Mouse (Mus musculus) neural tube, embryonic 12.5 days (tissue): Measurements from ENCODE around the gene Phldb1. TPM values are rescaled to one million over a fixed set of nuclear protein-coding genes. Genes with fewer than 3 reads are reported as not detected.

Source experiments
- ATAC-seq: fragments of 200-750 bp; cut with Nextera tagmentation; 2 replicates; pipeline ENCODE4 v1.8.0; 2017; ENCODE audit warnings: low read depth, mild to moderate bottlenecking, moderate TSS enrichment, moderate library complexity; ENCODE audit not compliant: low FRiP score
- H3K27ac ChIP-seq: fragments of 300-500 bp; sonication (generic); 2 replicates; pipeline ENCODE4 v1.5.1; 2016
- H3K27me3 ChIP-seq: fragments of 300-500 bp; sonication (generic); replicated peaks from 2 replicates; pipeline ENCODE4 v1.6.1; 2016; ENCODE audit warnings: mild to moderate bottlenecking
- H3K36me3 ChIP-seq: fragments of 300-500 bp; sonication (generic); 2 replicates; pipeline ENCODE4 v1.6.1; 2016; ENCODE audit warnings: mild to moderate bottlenecking
- H3K4me1 ChIP-seq: fragments of 300-500 bp; sonication (generic); 2 replicates; pipeline ENCODE4 v1.6.1; 2016
- H3K4me2 ChIP-seq: fragments of 300-500 bp; sonication (generic); replicated peaks from 2 replicates; pipeline ENCODE4 v1.6.1; 2016; ENCODE audit warnings: mild to moderate bottlenecking
- H3K4me3 ChIP-seq: fragments of 300-500 bp; sonication (generic); 2 replicates; pipeline ENCODE4 v1.5.1; 2016
- H3K9ac ChIP-seq: fragments of 300-500 bp; sonication (generic); 2 replicates; pipeline ENCODE4 v1.6.1; 2016; ENCODE audit warnings: mild to moderate bottlenecking
- H3K9me3 ChIP-seq: fragments of 300-500 bp; sonication (generic); 2 replicates; pipeline ENCODE4 v1.6.1; 2016; ENCODE audit warnings: mild to moderate bottlenecking
- WGBS: fragments of 180-500 bp; shearing (Covaris S2); methylation state at CpG from one replicate; pipeline ENCODE4 v1.1.7; 2016; 5-methylcytosine and 5-hydroxymethylcytosine counted together
- polyA plus RNA-seq: library from polyadenylated mRNA; unstranded; fragments of >200 nt; fragmentation: Nextera tagmentation; extraction: Ambion mirVana; gene quantifications from 2 replicates; pipeline ENCODE4 v1.2.1, GENCODE M21; 2016

Phldb1 gene
- polyA plus RNA-seq, 1 experiment from 2014 or later = 58.9 TPM

DNA sequence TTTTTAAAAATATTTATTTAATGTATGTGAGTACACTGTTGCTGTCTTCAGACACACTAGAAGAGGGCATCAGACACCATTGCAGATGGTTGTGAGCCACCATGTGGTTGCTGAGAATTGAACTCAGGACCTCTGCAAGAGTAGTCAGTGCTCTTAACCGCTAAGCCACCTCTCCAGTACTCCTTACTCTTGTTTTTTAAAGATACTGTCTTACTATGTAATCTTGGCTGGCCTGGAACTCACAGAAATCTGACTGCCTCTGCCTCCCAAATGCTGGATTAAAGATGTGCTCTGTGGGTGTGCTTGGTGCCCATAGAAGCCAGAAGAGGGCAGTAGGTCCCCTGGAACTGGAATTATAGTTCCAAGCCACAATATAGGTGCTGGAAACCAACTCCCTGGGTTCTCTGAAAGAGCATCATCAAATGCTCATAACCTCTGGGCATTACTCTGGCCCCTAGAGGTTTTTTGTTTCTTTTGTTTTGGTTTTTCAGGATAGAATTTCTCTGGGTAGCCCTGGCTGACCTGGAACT, 5.7 kb upstream of the Phldb1 start:
- H3K27ac ChIP-seq = no peak overlapping the region
- H3K27me3 ChIP-seq = no peaks in the 10 kb centered on the region
- H3K9ac ChIP-seq = no peak overlapping the region
- no peaks in the 10 kb centered on the region for H3K9me3 ChIP-seq
- H3K4me3 ChIP-seq = no peak overlapping the region
- no peak overlapping the region for H3K4me2 ChIP-seq
- 0 out of 2 replicates have a peak, but pooled peaks cover 3% of the 10 kb centered on the region for H3K4me1 ChIP-seq
- ATAC-seq = no peak
- H3K36me3 ChIP-seq = peaks cover 32% of the 10 kb centered on the region
- WGBS = 79% methylated on average over 1 of the region's 1 CpGs

DNA sequence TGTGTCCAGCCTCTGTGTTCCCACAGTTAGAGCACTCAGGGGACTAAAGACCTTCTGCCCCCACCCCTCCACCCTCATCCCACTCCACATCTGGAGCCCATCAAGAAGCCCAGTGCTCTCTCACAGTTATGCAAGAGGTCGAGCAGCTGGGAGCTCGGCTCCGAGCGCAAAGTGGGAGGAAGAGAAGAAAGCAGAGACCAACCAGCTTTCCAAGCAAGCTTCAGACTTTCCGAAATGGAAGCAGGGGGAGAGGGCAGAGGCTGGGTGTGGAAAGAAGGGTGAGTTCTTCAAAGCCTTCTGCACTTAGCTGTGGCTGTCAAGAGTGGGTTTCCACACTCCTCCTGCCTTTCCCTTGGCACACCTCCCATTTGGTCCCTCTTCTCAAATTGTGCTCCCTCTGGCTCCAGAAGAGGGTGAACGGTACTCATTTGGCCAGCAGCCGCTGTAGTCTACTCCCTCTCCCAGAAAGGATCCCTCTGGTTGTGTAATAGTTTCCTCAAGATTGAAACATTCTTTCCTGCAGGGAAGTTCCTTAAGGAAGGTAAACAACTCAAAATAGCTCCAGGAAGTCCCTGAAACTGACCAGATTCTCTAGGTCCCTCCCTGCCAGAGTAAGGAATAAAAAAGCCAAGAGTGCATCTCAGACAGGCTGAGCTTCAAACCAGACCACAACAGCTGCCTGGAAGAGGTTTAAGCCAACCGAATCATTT, 2.4 kb upstream of the Phldb1 start:
- WGBS = 46% methylated on average over 8 of the region's 8 CpGs
- no peak overlapping the region for H3K27ac ChIP-seq

DNA sequence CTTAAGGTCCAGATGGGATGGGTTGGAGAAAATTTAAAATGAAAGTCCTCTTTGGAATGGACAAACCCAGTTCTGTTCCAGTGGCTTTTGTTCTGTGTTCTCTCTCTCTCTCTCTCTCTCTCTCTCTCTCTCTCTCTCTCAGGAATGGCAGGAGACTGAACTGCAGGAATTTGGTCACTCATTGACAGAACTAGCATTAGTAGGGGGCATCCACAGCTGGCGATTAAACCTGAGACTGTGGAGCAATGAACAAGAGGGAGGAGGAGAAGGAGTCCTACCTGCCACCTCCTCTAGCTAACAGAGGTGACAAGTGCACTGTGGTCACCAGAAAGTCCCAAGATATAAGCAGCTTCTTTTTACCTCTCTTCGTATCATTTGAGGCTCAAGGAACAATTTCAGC, 1.3 kb upstream of the Phldb1 start:
- H3K9me3 ChIP-seq = no peaks in the 10 kb centered on the region
- H3K4me2 ChIP-seq = no peak overlapping the region
- no peak overlapping the region for H3K4me3 ChIP-seq
- peaks cover 5% of the 10 kb centered on the region; the same call in 1 of the 2 replicates for H3K27me3 ChIP-seq
- no peaks in the 10 kb centered on the region for H3K36me3 ChIP-seq
- H3K27ac ChIP-seq = no peak overlapping the region
- H3K4me1 ChIP-seq = peaks cover 26% of the 10 kb centered on the region
- no peak for ATAC-seq
- H3K9ac ChIP-seq = no peak overlapping the region
- 54% methylated on average over 2 of the region's 2 CpGs for WGBS

More for the DNA sequence above, 2.4 kb upstream of the Phldb1 start:
- H3K27me3 ChIP-seq = peaks cover 5% of the 10 kb centered on the region; the same call in 1 of the 2 replicates
- peaks cover 2% of the 10 kb centered on the region; the same call in 1 of the 2 replicates for H3K36me3 ChIP-seq
- no peak for ATAC-seq
- H3K4me1 ChIP-seq = peaks cover 25% of the 10 kb centered on the region
- H3K9ac ChIP-seq = no peak overlapping the region
- H3K4me2 ChIP-seq = no peak overlapping the region
- no peaks in the 10 kb centered on the region for H3K9me3 ChIP-seq
- no peak overlapping the region for H3K4me3 ChIP-seq

DNA sequence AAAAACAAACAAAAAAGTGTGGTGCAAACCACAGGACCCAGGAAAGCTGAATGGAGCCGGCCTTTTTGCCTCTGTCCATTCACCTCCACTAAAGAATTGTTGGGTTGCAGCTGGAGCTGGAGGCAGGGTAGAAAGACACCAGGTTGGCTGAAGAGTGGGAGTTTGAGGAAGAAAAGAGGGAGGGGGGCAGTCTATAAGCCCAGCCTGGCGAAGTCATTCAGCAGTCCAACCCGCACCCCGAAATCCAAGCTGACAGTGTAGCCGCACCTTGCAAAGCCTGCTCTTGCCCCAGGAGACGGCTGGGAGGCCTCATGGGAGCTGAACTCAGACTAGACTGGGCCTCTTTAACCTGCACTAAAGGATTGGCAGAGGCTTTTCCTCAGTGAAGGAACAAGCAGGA, 888 bp upstream of the Phldb1 start:
- no peak for ATAC-seq
- Histone ChIP-seq H3K9me3 (no peaks in the 10 kb centered on the region), H3K9ac (no peak overlapping the region), H3K27ac (no peak overlapping the region), H3K36me3 (no peaks in the 10 kb centered on the region), H3K4me2 (no peak overlapping the region), H3K4me3 (no peak overlapping the region), H3K4me1 (peaks cover 26% of the 10 kb centered on the region), H3K27me3 (peaks cover 5% of the 10 kb centered on the region; the same call in 1 of the 2 replicates)
- WGBS = 78% methylated on average over 6 of the region's 6 CpGs

DNA sequence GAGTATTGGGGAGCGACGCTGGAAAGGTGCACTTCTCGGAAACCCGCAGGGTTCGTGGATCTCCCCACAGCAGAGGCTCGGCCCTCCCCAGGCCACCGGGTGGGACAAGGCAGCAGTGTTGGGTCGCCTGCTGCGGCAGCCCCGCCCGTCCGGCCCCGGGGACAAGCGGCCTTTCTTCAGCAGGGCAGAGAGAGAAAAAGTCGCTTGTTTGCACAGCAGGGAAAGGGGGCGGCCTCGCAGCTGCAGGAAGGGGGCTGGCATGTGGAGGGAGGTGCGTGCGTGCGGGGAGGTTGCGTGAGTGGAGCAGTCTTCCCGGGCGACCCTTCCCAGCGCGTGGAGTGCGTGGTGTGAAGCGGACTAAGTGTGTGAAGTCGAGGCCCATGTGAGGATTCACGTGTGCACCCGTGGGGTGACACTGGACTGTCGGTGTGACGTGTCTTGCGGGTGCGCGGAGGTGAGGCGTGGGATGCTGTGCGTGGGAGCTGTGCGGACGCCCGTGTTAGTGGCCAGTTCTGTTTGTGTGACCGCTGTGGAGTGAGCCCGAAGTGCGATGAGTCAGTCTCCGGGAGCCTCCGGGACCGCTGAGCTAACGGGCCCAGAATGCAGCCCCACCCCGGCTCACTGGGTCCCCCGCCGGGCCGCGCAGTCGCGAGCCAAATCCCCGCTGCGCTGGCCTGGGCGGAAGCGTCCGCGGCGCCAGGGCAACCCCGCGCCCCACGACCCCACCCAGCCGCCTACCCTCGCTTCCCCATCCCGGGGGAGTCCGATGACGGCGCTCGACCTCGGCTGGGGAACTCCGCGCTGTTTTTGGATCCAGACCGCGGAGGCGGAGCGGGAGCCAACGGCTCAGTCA, 1.1 kb downstream of the Phldb1 start:
- Histone ChIP-seq H3K4me3 (peak overlapping the region; percentile 64), H3K36me3 (no peaks in the 10 kb centered on the region), H3K4me1 (peaks cover 26% of the 10 kb centered on the region), H3K9ac (peak overlapping the region; percentile 69), H3K4me2 (peak overlapping the region; percentile 99), H3K9me3 (no peaks in the 10 kb centered on the region), H3K27me3 (peaks cover 5% of the 10 kb centered on the region; the same call in 1 of the 2 replicates), H3K27ac (0 out of 2 replicates have a peak overlapping the region, but pooled peaks have one; percentile 4)
- under 1% methylated on average over 79 of the region's 79 CpGs for WGBS
- peak; percentile 55 for ATAC-seq

DNA sequence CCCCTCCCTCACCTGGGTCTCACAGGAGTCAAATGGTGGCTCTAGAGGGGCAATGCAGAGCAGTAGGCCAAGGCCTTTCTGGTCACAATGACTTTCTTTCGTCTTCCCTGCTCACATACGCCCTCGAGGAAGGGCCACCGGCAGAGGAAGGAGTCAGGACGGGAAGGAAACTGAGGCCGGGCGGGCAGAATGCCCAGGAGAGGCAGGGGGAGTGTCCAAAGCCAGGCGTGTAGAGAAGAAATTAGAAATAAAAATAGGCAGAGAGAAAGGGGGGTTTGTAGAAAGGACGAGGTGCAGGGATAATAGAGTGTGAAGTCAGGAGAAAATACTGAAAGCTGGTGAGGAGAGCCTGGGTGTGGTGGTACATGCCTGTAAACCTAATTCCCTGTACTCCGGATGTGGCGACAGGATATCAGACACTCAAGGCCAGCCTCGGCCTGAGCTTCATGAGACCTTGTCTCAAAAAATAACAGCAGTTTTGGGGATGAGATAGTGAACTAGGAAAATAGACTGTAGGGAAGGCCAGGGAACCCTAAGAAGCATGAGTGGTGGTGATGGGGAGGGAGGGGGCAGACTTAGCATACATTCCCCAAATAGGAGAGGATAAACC, 2.0 kb downstream of the Phldb1 start:
- Histone ChIP-seq H3K9ac (peak overlapping the region; percentile 69; the same call in 1 of the 2 replicates), H3K4me1 (peaks cover 26% of the 10 kb centered on the region), H3K4me2 (peak overlapping the region; percentile 99), H3K36me3 (no peaks in the 10 kb centered on the region), H3K4me3 (peak overlapping the region; percentile 64), H3K9me3 (no peaks in the 10 kb centered on the region), H3K27me3 (peaks cover 5% of the 10 kb centered on the region; the same call in 1 of the 2 replicates), H3K27ac (no peak overlapping the region)
- ATAC-seq = no peak
- WGBS = 54% methylated on average over 12 of the region's 12 CpGs

DNA sequence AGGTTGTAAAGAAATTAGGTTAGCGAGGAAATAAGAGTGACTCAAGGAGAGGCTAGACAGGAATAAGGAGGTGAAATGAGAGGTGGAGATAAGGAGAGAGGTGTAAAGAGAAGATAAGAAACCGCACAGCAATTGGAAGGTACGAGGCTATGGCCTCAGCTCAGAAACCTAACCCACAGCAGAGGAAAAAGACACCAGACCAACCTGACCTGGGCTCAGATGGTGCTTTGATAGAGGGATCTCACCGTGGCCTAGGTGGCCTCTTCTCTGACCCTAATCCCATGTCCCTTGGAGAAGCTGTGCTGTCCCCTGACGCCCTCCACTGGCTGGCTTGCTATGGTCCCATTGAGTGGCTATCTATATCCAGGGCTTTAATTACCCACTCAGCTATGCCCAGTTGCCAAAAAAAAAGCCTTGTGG, 2.9 kb downstream of the Phldb1 start:
- Histone ChIP-seq H3K9me3 (no peaks in the 10 kb centered on the region), H3K36me3 (no peaks in the 10 kb centered on the region), H3K4me2 (peak overlapping the region; percentile 99), H3K9ac (no peak overlapping the region), H3K27ac (no peak overlapping the region), H3K4me1 (peaks cover 30% of the 10 kb centered on the region), H3K27me3 (peaks cover 5% of the 10 kb centered on the region; the same call in 1 of the 2 replicates), H3K4me3 (no peak overlapping the region)
- WGBS = 75% methylated on average over 5 of the region's 5 CpGs
- ATAC-seq = no peak

DNA sequence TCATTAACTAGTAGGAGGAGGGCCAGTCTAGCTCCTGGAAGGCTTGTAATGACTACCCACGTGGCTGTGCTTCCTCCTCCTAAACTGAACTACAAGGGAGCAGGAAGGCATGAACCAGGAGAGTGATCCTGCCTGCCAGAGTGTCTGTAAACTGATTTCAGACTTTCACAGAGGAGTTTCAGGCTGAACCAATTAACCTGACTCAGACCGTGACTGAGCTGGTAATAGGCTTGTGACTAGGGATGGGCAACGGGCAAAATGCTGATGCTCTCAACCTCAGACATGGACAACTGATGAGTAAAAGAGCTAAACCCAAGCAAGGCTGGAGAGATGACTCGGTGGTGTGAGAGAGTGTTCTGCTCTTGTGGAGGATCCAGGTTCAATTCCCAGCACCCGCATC, 7.6 kb downstream of the Phldb1 start:
- no peak for ATAC-seq
- 68% methylated on average over 5 of the region's 5 CpGs for WGBS
- H3K4me2 ChIP-seq = no peak overlapping the region
- H3K9me3 ChIP-seq = no peaks in the 10 kb centered on the region
- H3K36me3 ChIP-seq = no peaks in the 10 kb centered on the region
- H3K9ac ChIP-seq = no peak overlapping the region
- H3K27ac ChIP-seq = no peak overlapping the region
- H3K4me3 ChIP-seq = no peak overlapping the region
- H3K4me1 ChIP-seq = peaks cover 52% of the 10 kb centered on the region
- no peaks in the 10 kb centered on the region; the same call in 1 of the 2 replicates for H3K27me3 ChIP-seq

DNA sequence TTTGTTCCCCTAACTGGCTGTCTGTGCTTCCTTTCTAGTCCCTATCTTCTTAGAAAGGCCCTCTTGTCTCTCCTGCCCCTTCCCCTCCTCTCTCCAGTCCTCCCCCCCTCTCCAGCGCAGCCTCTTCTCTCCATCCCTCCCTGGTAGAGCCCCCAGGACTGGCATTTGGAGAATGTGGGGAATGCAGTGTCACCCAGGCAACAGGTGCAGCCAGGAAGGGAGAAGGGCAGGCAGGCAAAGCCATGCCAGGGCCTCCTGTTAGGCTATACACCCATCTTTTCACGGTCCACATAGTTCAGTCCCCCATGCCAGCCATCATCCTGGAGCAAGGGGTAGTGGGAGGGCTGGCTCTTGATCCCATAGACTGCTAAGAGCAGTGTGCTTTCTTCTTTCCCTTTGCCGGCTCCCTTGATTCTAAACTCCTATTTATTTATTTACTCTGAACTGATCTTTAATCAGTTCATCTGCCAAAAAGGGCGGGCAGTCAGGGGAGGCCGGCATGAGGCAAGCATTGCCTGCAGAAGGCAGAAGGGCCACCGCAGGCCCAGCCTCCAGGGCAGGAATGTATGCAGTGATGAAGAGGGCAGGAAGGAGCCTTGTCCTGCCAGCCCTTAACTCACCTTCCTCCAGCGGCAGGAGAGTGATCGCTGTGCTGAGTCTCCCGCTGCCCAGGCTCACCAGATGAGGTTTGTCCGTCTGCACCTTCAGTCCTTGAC, 8.4 kb downstream of the Phldb1 start:
- H3K4me1 ChIP-seq = peaks cover 54% of the 10 kb centered on the region
- no peak for ATAC-seq

DNA sequence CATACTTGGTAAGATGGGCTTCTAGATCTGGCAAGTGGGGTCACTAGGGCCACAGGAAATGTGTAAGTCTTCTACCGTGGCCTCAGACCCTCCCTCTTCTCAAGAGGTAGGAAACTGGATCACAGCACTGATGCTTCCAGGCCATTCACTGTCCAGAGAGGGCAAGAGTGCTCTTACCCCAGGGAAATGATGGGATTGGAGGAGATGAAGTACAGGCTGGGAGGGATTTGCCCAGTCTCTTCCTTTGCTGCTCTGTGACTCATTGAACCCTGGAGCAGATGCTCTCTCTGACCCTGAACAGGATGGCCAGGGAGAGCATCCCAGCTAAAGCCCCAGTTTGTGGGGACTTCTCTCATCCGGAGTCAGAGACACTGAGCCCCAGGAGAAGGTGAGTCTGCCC, 10.3 kb downstream of the Phldb1 start:
- Histone ChIP-seq H3K9ac (peak overlapping the region; percentile 26; the same call in 1 of the 2 replicates), H3K4me1 (peaks cover 69% of the 10 kb centered on the region), H3K27me3 (no peaks in the 10 kb centered on the region), H3K9me3 (no peaks in the 10 kb centered on the region), H3K4me2 (no peak overlapping the region; the same call in 1 of the 2 replicates), H3K4me3 (no peak overlapping the region), H3K27ac (no peak overlapping the region), H3K36me3 (no peaks in the 10 kb centered on the region)
- no peak for ATAC-seq
- WGBS = 50% methylated on average over 2 of the region's 2 CpGs

More for the DNA sequence above, 8.4 kb downstream of the Phldb1 start:
- H3K27ac ChIP-seq = no peak overlapping the region
- H3K4me2 ChIP-seq = no peak overlapping the region
- H3K4me3 ChIP-seq = no peak overlapping the region
- no peaks in the 10 kb centered on the region for H3K27me3 ChIP-seq
- no peaks in the 10 kb centered on the region for H3K9me3 ChIP-seq
- no peak overlapping the region for H3K9ac ChIP-seq
- H3K36me3 ChIP-seq = no peaks in the 10 kb centered on the region
- 47% methylated on average over 10 of the region's 10 CpGs for WGBS

DNA sequence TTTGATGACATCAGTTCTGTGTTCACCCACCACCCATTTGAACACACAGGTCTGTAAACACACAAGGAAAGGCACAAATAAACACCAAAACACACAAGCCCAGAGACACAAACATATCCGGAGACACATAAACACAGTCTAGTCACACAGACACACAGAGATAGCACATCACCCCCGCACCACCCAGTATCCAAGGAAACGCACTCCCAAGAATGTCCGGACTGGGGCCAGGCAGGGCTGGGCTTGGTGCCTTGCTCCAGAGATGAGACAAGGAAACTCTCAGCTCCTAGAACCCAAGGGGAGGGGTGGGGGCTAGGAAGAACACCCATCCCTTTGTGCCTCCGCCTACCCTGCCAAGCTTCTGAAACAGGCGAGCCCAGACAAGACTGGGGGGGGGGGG, 10.8 kb downstream of the Phldb1 start:
- H3K4me1 ChIP-seq = peaks cover 73% of the 10 kb centered on the region
- no peak for ATAC-seq
- H3K27ac ChIP-seq = 0 out of 2 replicates have a peak overlapping the region, but pooled peaks have one; percentile 4
- H3K4me3 ChIP-seq = no peak overlapping the region
- H3K36me3 ChIP-seq = no peaks in the 10 kb centered on the region
- H3K9ac ChIP-seq = no peak overlapping the region
- WGBS = 42% methylated on average over 6 of the region's 6 CpGs
- no peak overlapping the region; the same call in 1 of the 2 replicates for H3K4me2 ChIP-seq
- no peaks in the 10 kb centered on the region for H3K27me3 ChIP-seq
- H3K9me3 ChIP-seq = no peaks in the 10 kb centered on the region
